ENCODE assay signal across 25 mouse cellular contexts in the genomic region with DNA sequence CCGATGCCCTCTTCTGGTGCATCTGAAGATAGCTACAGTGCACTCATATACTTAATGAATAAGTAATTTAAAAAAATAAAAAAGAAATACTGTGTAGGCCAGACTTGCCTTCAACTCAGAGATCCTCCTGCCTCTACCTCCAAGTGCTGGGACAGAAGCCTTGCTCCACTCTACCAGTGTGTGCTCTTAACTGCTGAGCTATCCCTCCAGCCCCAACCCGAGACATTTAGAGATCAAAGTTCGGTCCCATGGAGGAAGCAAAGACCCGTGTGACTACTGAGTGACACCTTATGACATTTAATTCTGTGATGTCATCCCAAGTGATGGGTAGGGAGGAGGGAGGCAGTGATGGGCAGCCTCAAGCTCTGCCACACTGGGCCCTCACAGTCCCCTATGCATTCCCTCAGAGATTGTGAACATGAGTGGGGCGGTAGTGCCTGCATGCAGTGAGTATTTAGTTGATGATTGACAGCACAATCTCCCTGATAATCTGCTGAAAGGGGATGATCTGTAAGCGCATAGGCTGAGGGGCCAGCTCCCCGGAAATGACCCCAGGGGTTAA. TPM values are rescaled to one million over a fixed set of nuclear protein-coding genes. Genes with fewer than 3 reads are reported as not detected.
DNase-seq lines count a peak whose midpoint lies in the region; ATAC-seq lines count a peak whose summit lies in the region.
"Had no signal": no experiment of that assay in that cellular context is flagged by ENCODE, and none has a peak within 500 bp of the region (broad histone marks: within the 10 kb centered on the region; RNA-seq: fewer than 3 reads in every experiment).

No protein-coding gene starts in this region.

- H3K9me3 ChIP-seq in intestine, embryonic 15.5 days, result no peaks in the 10 kb centered on the region
- H3K9me3 ChIP-seq in intestine, embryonic 16.5 days (ENCODE audit: control insufficient read depth, low read length), result no peaks in the 10 kb centered on the region
- H3K9me3 ChIP-seq: embryonic facial prominence, embryonic 13.5 days; embryonic facial prominence, embryonic 15.5 days; forebrain, embryonic 10.5 days; forebrain, embryonic 12.5 days had no signal

- H3K4me2 ChIP-seq in intestine, embryonic 15.5 days (replicated peaks), result no peak overlapping the region
- H3K4me2 ChIP-seq in intestine, embryonic 16.5 days (ENCODE audit: low read depth, low read length), result no peak overlapping the region
- H3K4me2 ChIP-seq: embryonic facial prominence, embryonic 13.5 days; embryonic facial prominence, embryonic 15.5 days; forebrain, embryonic 12.5 days had no signal

- DNase-seq in yolk sac, embryonic 10.5 days (ENCODE audit: low spot score), result peak; percentile 71
- DNase-seq in MN1 (ENCODE audit: low spot score), result no peak
- DNase-seq: adrenal gland, adult 2 months; adrenal gland, postnatal 10 days; adrenal gland, postnatal 25 days; cerebellum, adult 11 months; cerebellum, adult 18-20 months; cerebellum, adult 8-10 months; cerebellum, adult 9-11 months; cerebellum, postnatal 14 days; cerebellum, postnatal 36 days; embryo, embryonic 11 days had no signal

- no peak overlapping the region for H3K9ac ChIP-seq in intestine, embryonic 15.5 days
- H3K9ac ChIP-seq in intestine, embryonic 16.5 days (ENCODE audit: low read depth, low read length), result no peak overlapping the region
- H3K9ac ChIP-seq: embryonic facial prominence, embryonic 13.5 days; embryonic facial prominence, embryonic 15.5 days; forebrain, embryonic 12.5 days had no signal

- no peaks in the 10 kb centered on the region for H3K27me3 ChIP-seq in intestine, embryonic 15.5 days (replicated peaks)
- H3K27me3 ChIP-seq in intestine, embryonic 16.5 days (replicated peaks; ENCODE audit: control insufficient read depth, insufficient read depth, low read length), result no peaks in the 10 kb centered on the region
- H3K27me3 ChIP-seq: embryonic facial prominence, embryonic 13.5 days; embryonic facial prominence, embryonic 15.5 days; forebrain, embryonic 12.5 days had no signal

- H3K36me3 ChIP-seq in intestine, embryonic 15.5 days, result no peaks in the 10 kb centered on the region
- H3K36me3 ChIP-seq in intestine, embryonic 16.5 days (ENCODE audit: control insufficient read depth, insufficient read depth, low read length), result no peaks in the 10 kb centered on the region
- H3K36me3 ChIP-seq: embryonic facial prominence, embryonic 13.5 days; embryonic facial prominence, embryonic 15.5 days; forebrain, embryonic 10.5 days; forebrain, embryonic 12.5 days; G1E had no signal

- no peaks in the 10 kb centered on the region for H3K4me1 ChIP-seq in intestine, embryonic 15.5 days (replicated peaks)
- peaks cover 2% of the 10 kb centered on the region; the same call in 1 of the 2 replicates for H3K4me1 ChIP-seq in intestine, embryonic 16.5 days (ENCODE audit: control insufficient read depth, insufficient read depth, low read length)
- H3K4me1 ChIP-seq: embryonic facial prominence, embryonic 13.5 days; embryonic facial prominence, embryonic 15.5 days had no signal

- H3K27ac ChIP-seq in intestine, embryonic 15.5 days, result no peak overlapping the region
- no peak overlapping the region for H3K27ac ChIP-seq in intestine, embryonic 16.5 days (ENCODE audit: low read length)
- H3K27ac ChIP-seq: embryonic facial prominence, embryonic 13.5 days; embryonic facial prominence, embryonic 15.5 days; forebrain, embryonic 10.5 days; forebrain, embryonic 12.5 days had no signal

- WGBS in intestine, embryonic 15.5 days, result 75% methylated on average over 7 of the region's 7 CpGs
- WGBS in intestine, embryonic 16.5 days, result 76% methylated on average over 7 of the region's 7 CpGs

- H3K4me3 ChIP-seq in intestine, embryonic 15.5 days (replicated peaks), result no peak overlapping the region
- no peak overlapping the region for H3K4me3 ChIP-seq in intestine, embryonic 16.5 days (ENCODE audit: low read length)
- H3K4me3 ChIP-seq: embryonic facial prominence, embryonic 13.5 days; embryonic facial prominence, embryonic 15.5 days; erythroblast, embryonic 14.5 days; forebrain, embryonic 10.5 days; forebrain, embryonic 12.5 days had no signal

- ATAC-seq in intestine, embryonic 15.5 days, result peak; percentile 56; the same call in 1 of the 2 replicates
- peak; percentile 56 for ATAC-seq in intestine, embryonic 16.5 days
- ATAC-seq in CD4-positive, CD25-positive, alpha-beta regulatory T cell, adult 4 months, result no peak
- ATAC-seq: forebrain, embryonic 14.5 days; forebrain, embryonic 16.5 days had no signal

RNA-seq across cellular contexts. Expression of a gene that starts 44.1 kb away (rescaled TPM):
- polyA plus RNA-seq in intestine, embryonic 15.5 days (2015; fragmentation: Nextera tagmentation; extraction: Ambion mirVana), result 165 and 181 TPM in 2 replicates
- polyA plus RNA-seq in intestine, embryonic 16.5 days (2015; fragmentation: Nextera tagmentation; extraction: Ambion mirVana), result 164 and 173 TPM in 2 replicates
- 10 to 100 TPM; 23.1 to 28.6 TPM for polyA plus RNA-seq in CD4-positive, CD25-positive, alpha-beta regulatory T cell, adult 4 months (2017; shearing (Covaris generic))

RNA-seq across cellular contexts. Expression of a gene that starts 44.8 kb away (rescaled TPM):
- polyA plus RNA-seq in intestine, embryonic 15.5 days (2015; fragmentation: Nextera tagmentation; extraction: Ambion mirVana), result 0.21 TPM in 1 of 2 replicates, not detected in the other
- polyA plus RNA-seq in intestine, embryonic 16.5 days (2015; fragmentation: Nextera tagmentation; extraction: Ambion mirVana), result 0.18 and 0.28 TPM in 2 replicates
- not detected for polyA plus RNA-seq in CD4-positive, CD25-positive, alpha-beta regulatory T cell, adult 4 months (2017; shearing (Covaris generic))
- polyA plus RNA-seq: C2C12; embryonic facial prominence, embryonic 11.5 days; erythroblast, embryonic 14.5 days; forebrain, embryonic 10.5 days; forebrain, embryonic 12.5 days; forebrain, embryonic 14.5 days; forebrain, embryonic 16.5 days had no signal

RNA-seq across cellular contexts. Expression of a gene that starts 58.2 kb away (rescaled TPM):
- polyA plus RNA-seq in intestine, embryonic 15.5 days (2015; fragmentation: Nextera tagmentation; extraction: Ambion mirVana), result 1.2 and 1.4 TPM in 2 replicates
- polyA plus RNA-seq in intestine, embryonic 16.5 days (2015; fragmentation: Nextera tagmentation; extraction: Ambion mirVana), result 1.2 TPM in 2 replicates
- not detected for polyA plus RNA-seq in CD4-positive, CD25-positive, alpha-beta regulatory T cell, adult 4 months (2017; shearing (Covaris generic))
- polyA plus RNA-seq: adrenal gland, adult 2 months; C2C12; erythroblast, embryonic 14.5 days; forebrain, embryonic 14.5 days; G1E had no signal

RNA-seq across cellular contexts. Expression of a gene that starts 58.7 kb away (rescaled TPM):
- polyA plus RNA-seq in intestine, embryonic 15.5 days (2015; fragmentation: Nextera tagmentation; extraction: Ambion mirVana), result 1.2 and 1.3 TPM in 2 replicates
- 0.76 and 0.80 TPM in 2 replicates for polyA plus RNA-seq in intestine, embryonic 16.5 days (2015; fragmentation: Nextera tagmentation; extraction: Ambion mirVana)
- not detected for polyA plus RNA-seq in CD4-positive, CD25-positive, alpha-beta regulatory T cell, adult 4 months (2017; shearing (Covaris generic))
